Mouse (Mus musculus) CH12F3 (cell line): ENCODE data around the gene Ccdc47.
"Not testable (repeated sequence)": the region's sequence is repeated elsewhere in the genome, so short reads cannot be mapped to it uniquely, and the experiment has no call there.

Experiments
- in situ Hi-C: fragments of 300-500 bp; cut with MboI; formaldehyde crosslinking; loops from 2 replicates; pipeline ENCODE4 v1.14.3; 2020; ENCODE audit warnings: low sequenced_read_pairs

The Ccdc47 gene

DNA sequence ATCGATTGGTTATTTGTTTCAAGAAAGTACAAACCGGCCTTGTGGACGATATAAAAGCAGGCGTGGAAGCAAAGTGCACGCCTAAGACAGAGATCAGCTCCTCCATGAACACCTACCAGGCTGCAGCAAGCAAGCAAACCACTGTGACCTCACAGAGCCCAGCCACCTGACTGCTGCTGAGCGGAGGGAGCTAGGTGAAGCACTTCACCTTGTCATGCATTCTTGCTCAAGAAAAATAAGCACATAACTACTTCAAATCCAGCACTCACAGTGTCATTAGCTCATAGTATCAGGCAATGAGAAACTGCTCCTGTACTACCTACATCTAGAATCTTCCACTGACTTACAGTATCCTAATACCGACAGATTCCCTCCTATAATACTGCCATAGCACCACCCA is 16.1 kb downstream of the Ccdc47 start:
- in situ Hi-C loops: not testable (repeated sequence)

DNA sequence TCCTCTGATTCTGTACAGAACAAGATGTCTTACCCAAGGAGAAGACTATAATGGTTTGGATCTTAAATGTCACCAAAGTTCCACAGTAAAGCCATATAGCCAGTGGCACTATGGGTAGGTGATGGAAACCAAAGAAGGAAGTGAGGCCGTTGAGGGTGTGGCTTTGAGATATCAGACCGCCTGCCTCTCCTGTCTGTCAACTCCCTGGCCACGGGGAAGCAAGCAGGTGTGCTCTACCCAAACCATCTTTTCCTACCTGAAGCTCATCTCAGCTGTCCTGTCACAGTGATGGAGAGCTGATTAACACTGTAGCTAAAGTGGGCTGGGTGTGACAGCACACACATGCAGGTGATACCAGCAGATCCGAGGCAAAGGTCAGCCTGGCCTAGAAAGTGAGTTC is 17.9 kb downstream of the Ccdc47 start:
- in situ Hi-C loops: no loop called here

DNA sequence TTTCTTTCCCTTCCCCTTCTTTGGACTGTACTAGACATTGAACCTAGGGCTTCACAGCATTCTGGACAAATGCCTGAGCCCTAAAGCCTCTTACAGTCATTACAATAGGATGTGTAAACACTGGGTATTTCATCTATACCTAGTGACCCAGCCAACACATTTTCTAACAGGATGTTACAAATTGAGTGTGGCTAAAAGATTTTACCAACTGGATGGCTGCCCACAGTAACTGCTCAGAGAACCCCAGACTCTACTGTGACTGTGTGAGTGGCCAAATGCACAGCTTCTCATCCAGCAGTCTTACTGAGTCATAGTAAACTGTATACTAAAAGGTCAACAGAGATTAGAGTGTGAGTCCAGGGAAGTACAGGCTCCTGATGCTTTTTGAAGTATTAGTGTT is 20.8 kb downstream of the Ccdc47 start:
- in situ Hi-C loops: no loop called here

DNA sequence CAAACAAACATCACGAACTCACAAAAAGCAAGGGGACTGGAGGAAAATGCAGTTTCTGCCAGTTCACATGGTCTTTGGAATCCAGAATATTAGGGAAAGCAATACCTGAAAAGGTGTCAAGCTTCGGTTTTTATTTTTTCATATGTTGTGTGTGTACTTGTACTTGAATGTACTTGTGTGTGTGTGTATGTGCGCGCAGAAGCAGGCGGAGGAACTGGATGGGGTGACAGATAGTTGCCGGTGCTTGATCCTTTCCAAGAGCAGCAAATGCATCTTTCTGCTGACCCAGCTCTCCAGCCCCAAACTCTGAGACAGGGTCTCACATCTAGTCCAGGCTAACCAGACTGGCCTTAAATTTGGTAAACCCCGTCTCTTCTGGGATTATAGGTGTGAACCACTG is 21.3 kb downstream of the Ccdc47 start:
- in situ Hi-C loops: no loop called here

DNA sequence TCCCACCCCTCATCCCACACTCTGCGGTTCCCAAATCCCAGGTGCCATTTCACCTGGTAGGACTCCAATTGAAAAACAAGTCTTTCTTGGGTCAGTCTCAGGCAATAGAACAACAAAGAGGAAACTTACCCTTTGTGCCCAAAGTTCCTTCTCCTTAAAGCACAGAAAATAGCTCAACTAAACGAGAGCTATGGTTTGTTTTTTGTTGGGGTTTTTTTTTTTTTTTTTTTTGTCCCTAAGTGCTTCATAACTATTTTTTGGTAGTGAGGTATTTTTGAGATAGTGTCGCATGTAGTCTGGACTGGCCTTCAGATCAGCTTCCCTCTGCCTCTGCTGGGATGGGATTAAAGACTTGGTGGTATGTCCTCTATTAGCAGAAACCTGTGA is 22.0 kb downstream of the Ccdc47 start:
- in situ Hi-C loops: no loop called here

DNA sequence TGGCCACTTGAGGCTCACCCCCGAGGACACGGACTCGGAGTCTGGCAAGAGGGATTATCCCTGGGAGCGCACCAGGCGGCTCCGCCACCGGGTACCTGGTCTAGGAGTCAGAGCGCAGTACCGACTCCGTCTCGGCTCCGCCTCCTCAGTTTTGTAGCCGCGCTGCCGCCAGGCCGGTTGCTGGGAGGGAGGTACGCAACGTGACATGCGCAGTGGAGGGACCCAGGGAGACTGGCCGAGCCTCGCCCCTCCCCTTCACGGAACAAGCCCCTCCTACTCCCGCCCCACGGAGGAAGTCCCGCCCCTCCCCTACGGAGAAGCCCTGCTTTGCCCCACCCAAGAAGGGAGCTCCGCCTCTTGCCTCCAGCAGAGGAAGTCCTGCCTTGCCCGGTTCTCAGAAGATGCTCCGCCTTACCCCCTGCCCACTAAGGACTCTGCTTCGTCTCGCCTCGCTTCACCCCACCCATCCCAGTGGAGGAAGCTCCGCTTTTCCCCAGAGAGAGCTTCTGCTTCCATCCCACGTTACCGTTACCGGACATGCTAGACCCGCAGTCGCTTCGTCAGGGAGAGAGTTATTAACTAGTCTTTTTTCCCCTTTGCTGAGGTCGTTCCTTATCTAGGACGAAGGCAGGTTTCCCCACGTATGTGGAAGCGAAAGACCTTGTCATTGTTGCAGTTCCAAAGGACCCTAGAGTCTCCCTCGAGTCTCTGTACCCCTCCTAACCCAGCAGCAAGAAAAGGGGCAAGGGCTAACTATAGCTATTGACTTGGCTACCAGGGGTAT is 22.6 kb downstream of the Ccdc47 start:
- in situ Hi-C loops: no loop called here

DNA sequence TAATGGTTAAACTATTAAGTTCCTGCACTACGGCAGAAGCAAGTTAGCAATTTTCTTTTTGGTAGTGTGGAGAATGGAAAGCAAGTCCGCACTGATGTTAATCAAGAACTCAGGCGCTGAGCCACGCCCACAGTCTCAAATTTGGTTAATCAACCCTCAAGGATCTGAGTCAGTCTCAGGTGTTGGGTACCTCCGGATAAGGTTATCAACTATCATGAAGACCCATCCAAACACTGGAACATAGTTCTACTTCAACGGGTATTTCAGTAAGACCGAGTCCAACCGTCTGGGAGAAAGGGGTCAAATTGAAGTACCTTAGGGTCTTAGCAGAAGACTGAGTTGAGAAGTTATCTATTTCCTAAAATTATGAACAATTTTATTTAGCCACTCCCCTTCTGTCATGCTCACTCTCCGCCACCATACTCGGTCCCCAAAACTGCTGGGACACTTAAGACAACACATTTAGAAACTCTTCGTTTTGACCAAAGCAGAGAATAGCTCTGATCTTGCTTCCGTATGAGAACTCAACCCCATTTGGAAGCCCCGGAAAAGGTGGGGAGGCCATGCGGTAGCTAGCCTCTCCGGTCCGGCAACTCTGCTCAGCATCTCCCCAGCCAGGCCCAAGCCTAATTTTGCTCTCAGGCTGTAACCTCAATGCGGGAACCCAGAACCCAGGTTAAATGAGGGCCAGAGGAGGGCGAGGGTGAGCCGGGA is 23.3 kb downstream of the Ccdc47 start:
- in situ Hi-C loops: no loop called here

DNA sequence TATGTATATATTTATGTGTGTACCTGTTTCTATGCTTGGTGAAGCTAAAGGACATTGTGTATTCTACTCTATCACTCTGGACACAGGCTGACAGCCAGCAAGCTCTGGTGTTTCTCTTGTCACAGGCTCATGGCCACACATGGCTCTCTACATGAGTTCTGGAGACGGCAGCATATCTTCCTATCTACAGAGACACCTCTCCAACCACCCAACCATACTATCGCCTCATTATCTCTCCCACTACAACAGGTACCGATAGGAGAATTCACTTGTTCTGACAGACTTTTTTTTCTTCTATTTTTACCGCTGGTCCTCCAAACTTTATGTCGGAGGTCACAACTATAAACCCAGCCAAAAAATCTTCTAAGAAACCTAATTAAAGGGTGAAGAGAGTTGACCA is 23.9 kb downstream of the Ccdc47 start:
- in situ Hi-C loops: no loop called here

DNA sequence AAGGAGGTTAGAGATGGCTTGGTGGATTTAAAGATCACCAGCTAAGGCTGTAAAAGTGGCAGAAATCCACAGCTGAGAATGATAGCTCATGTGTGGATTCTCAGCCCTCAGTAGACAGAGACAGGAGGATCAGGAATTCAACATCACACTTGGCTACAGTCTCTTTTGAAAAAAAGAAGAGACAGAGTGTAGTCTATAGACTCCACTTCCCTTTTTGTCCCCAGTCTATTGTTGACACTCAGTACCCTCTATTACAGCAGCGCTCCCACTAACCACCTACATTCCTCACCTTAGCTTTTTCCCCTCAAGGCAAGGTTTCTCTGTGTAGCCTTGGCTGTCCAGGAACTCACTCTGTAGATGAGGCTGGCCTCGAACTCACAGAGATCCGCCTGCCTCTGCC is 24.4 kb downstream of the Ccdc47 start:
- in situ Hi-C loops: no loop called here

DNA sequence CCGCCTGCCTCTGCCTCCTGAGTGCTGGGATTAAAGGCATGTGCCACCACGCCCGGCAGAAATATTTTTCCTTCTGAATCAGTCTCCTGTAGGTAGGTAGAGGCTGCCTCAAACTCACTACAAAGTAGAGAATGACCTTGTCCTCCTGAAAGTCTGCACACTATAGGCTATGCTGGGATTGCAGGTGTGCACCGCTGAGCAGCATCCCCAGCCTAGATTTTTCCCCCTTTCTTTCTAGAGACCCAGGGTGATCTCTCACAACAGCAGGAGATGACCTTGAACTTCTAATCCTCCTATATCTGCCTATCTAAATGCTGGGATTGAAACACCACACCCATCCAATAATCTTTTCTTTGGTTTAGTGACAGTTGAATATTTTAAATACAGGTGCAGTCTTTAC is 28.8 kb downstream of the Ccdc47 start:
- in situ Hi-C loops: no loop called here

DNA sequence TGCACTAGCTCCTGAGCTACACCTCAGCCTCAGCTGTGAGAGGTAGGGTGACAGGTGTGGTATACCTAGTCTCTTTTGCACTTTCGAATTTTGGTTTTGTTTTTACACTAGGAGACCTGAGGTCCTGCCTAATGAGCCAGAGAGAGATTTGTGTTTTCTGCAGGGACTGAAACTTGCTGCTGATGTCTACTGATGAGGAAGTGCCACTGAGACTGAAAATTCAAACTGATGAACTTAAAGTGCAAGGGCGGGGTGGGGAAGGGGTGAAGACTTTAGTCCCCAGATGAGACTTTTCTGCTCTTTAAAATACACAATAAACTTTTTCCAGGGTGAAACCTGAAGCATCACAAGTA is 35.7 kb downstream of the Ccdc47 start:
- in situ Hi-C loops: no loop called here

DNA sequence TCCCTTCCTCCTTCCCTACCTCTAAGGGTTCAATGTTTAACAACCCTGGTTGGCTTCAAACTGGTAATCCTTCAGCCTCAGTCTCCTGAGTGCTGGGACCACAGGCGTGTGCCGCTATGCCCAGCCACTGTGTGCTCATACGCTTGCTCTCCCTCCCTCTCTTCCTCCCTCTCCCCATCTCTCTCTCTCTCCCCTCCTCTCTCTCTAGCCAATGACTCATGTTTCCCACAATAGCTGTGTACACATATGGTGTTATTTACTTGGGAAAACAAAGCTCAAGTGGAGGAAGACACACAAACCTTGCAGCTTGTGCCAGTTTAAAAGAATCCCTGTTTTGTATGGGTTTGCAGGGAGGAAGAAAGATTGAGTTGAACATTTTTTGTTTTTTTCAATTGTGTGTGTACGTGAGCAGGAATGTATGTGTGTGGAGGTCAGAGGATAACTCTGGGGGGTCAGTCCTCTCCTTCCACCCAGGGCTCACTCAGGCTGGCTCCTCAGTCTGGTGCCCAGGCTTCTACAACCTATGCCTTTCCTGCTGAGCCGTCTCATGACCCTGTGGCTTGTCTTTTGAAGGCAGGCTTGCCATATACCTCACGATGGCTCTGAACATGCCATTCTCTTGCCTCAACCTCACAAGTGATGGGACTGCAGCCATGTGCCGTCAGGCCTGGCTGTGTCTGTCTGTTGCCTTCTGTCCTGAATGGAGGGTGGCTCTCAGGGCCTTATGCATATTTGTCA is 36.3 kb downstream of the Ccdc47 start:
- in situ Hi-C loops: no loop called here

DNA sequence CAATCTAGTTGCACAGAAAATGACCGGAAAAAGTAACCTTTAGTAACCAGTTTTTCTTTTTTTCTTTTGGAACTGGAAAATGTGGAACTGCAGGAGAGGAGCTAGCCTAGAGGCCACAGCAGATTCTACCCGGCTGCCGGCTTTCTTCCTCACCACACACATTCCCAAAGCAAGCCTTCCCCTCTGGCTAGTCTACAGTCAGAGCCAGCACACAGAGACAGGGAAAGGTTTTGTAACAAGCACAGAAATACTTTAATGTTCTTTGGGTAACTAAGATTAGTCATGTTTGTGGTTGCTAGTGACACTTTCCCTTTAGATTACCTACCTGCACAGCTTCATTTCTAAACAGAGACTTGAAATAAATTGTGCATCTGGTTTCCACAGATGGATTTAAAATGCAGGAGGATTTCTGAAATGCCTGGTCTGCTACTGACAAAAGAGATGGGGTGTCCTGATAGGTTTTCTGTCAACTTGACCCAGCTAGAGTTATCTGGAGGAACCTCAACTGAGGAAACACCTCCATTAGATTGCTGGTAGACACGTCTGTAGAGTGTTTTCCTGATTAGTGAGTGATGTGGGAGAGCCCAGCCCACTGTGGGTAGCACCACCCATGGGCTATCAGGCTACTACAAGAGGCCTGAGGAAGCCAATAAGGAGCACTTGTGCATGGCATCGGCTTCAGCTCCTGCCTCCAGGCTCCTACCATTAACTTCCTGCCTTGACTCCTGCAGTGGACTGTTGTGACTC is 37.9 kb downstream of the Ccdc47 start:
- in situ Hi-C loops: no loop called here

DNA sequence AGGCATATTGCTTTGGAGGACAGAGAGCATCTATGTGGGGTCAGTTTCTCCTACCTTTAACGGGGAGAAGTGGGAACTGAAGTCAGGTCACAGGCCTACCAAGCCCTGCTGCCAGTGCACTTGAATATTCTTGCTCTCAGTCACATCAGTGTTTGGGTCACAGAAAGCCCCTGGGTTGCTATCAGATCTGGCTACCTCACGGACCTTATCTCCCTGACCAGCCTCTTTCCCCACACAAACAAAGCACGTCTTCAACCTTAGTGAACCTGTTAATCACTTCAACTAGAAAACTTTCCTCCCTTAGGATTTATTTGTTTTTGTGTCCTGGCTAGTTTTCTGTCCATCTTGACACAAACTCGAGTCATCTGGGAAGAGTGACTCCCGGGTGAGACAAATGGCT is 39.8 kb downstream of the Ccdc47 start:
- in situ Hi-C loops: no loop called here

DNA sequence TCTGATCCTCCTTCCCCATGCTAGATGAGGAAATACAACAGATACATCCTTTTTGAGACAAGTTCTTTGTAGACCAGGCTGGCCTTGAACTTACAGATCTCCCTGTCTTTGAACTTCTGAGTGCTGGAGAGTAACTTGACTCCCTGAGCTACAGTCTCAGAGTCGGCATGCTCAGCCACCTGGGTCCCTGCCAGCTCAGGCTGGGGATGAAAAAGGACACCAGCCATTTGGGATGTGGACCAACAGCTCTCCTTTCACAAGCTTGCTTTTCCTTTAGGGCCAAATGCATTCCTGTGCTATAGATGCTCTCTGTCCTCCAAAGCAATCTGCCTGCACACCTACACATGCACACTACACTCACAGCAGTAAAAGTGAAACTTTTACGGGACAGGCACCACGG is 41.1 kb downstream of the Ccdc47 start:
- in situ Hi-C loops: no loop called here

DNA sequence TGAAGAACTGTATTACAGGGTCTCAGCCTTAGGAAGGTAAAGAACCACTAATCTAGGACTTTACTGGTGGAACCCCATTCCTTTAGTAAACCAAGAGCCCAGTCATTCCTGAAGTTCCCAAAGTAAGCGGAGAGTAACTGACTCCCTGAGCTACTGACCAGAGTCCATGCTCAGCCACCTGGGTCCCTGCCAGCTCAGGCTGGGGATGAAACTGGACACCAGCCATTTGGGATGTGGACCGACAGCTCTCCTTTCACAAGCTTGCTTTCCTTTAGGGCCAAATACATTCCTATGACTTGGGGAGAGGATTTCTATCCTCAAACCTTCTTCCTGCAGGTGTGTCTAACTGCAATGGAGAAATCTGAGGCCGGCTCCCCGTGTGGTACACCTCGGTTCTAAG is 41.8 kb downstream of the Ccdc47 start:
- in situ Hi-C loops: no loop called here

DNA sequence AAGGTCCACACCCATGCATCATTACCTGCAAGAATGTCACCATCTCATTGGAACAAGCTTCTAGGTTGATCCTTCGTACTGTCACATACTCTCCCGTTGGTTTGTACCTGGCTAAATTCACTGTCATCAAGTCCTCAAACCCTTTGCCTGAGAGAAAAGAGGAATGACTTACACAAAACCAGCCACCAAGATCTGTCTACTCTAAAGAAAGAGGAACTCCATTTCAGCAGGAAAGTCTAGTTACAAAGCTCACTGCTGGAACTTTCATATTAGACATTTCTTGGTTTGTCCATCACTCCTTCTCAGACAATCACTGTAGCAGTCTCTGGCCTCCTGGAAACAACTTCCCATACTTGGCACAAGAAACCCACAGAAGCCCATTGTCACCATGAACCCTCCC is 42.9 kb downstream of the Ccdc47 start:
- in situ Hi-C loops: no loop called here

DNA sequence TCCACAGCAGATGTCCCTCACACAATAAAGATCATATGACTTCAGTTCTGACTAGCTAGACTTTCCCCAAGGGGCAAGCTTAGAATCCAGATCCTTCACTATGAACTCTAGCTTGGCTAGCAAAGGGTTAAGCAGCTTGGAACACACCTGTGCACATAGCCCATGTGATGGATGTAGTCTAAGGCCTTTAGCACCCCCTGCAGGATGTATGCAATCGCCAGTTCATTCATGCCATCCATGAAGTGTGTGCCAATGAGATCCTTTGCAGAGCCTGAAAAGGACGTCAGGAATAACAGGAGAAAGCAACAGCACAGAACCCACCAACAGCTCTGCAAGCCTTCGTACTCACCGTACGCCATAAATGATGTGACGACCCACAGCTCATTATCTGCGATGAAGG is 45.3 kb downstream of the Ccdc47 start:
- in situ Hi-C loops: no loop called here

DNA sequence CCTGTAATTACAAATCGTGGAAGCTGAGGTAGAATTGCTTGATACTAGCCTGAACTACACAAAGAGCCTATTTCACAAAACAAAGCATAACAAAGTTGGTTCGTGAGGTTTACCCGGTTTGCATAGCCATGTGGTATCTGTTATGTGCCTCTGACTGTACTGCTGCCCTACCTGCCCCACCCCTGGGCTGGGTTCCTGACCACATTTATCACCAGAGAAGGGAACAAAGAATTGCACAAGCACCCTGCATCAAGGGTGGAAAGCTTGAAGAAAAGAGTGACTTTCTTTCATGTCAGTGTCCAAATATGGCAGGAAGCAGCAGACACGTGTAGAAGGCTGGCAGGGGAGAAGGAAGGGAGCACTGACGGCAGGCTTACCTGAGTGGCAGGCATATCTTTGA is 48.7 kb downstream of the Ccdc47 start:
- in situ Hi-C loops: no loop called here

DNA sequence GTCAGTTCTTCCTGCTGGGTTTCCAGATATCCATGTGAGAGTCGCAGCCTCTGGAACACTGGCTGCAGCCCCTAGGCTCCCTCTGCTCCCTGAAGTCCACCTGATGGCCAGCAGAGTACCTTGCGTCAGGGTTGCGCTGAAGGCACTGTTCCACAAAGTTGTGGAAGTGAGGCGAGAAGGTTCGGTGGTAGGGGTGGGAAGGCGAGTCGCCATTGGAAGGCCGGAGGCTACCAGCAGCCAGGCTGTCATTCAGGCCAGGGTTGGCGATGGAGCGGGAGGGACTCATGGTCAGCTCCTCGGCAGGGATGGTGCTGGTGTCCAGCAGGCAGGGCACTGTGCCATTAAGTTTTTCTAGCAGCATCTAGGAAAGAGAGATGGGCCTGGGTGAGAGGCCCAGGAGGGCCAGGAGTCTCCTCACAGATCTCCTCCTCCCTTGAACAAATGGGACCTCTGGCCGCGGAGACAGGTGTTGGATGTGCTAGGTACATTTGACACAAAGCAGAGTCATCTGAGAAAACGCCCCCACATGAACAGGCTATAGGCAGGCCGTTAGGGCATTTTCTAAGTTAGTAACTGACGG is 51.5 kb downstream of the Ccdc47 start:
- in situ Hi-C loops: no loop called here

DNA sequence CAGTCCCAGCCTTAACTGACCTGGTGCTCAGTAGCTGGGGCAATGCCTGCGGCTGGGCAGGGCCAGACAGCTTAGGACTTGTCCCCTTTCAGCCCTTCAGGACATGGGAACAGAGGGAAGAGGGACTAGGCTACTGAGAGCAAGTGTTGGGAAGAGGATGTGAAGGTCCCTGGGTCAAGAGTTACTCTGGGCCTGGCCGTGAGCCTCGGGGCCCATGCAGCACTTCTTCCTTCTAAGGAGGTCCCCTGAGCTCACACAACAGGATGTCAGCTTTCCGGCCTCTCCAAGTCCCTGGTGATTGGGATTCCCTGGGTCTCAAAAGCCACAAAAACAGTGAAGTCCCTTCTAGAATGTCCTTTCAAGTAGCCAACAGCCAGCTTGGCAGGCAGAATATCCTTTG is 52.6 kb downstream of the Ccdc47 start:
- in situ Hi-C loops: no loop called here
